Mouse (Mus musculus) neural tube, embryonic 13.5 days (tissue): ENCODE measurements around the gene Vmn2r31. TPM values are rescaled to one million over a fixed set of nuclear protein-coding genes. Genes with fewer than 3 reads are reported as not detected.
"Not testable (repeated sequence)": the region's sequence is repeated elsewhere in the genome, so short reads cannot be mapped to it uniquely, and the experiment has no call there.

ENCODE experiments used
- ATAC-seq: fragments of 200-750 bp; cut with Nextera tagmentation; 2 replicates; pipeline ENCODE4 v1.8.0; 2017; ENCODE audit warnings: low read depth, mild to moderate bottlenecking, moderate TSS enrichment, moderate library complexity
- H3K27ac ChIP-seq: fragments of 300-500 bp; sonication (generic); replicated peaks from 2 replicates; pipeline ENCODE4 v1.5.1; 2015; ENCODE audit warnings: moderate library complexity, mild to moderate bottlenecking, inconsistent platforms
- H3K27me3 ChIP-seq: fragments of 300-500 bp; sonication (generic); 2 replicates; pipeline ENCODE4 v1.6.1; 2015; ENCODE audit warnings: mild to moderate bottlenecking, inconsistent platforms
- H3K36me3 ChIP-seq: fragments of 300-500 bp; sonication (generic); 2 replicates; pipeline ENCODE4 v1.6.1; 2015; ENCODE audit warnings: mild to moderate bottlenecking, inconsistent platforms
- H3K4me1 ChIP-seq: fragments of 300-500 bp; sonication (generic); replicated peaks from 2 replicates; pipeline ENCODE4 v1.6.1; 2015; ENCODE audit warnings: inconsistent platforms
- H3K4me2 ChIP-seq: fragments of 300-500 bp; sonication (generic); 2 replicates; pipeline ENCODE4 v1.6.1; 2015; ENCODE audit warnings: inconsistent platforms, mild to moderate bottlenecking, moderate library complexity
- H3K4me3 ChIP-seq: fragments of 300-500 bp; sonication (generic); 2 replicates; pipeline ENCODE4 v1.5.1; 2015; ENCODE audit warnings: mild to moderate bottlenecking, inconsistent platforms
- H3K9ac ChIP-seq: fragments of 300-500 bp; sonication (generic); 2 replicates; pipeline ENCODE4 v1.6.1; 2015; ENCODE audit warnings: moderate library complexity, mild to moderate bottlenecking, inconsistent platforms
- H3K9me3 ChIP-seq: fragments of 300-500 bp; sonication (generic); 2 replicates; pipeline ENCODE4 v1.6.1; 2016; ENCODE audit warnings: inconsistent platforms
- WGBS: fragments of 180-500 bp; shearing (Covaris S2); methylation state at CpG from one replicate; pipeline ENCODE4 v1.1.7; 2015; 5-methylcytosine and 5-hydroxymethylcytosine counted together
- polyA plus RNA-seq: library from polyadenylated mRNA; unstranded; fragments of >200 nt; fragmentation: Nextera tagmentation; extraction: Ambion mirVana; gene quantifications from 2 replicates; pipeline ENCODE4 v1.2.1, GENCODE M21; 2015

Gene Vmn2r31
- polyA plus RNA-seq, result not detected in 2 replicates

DNA sequence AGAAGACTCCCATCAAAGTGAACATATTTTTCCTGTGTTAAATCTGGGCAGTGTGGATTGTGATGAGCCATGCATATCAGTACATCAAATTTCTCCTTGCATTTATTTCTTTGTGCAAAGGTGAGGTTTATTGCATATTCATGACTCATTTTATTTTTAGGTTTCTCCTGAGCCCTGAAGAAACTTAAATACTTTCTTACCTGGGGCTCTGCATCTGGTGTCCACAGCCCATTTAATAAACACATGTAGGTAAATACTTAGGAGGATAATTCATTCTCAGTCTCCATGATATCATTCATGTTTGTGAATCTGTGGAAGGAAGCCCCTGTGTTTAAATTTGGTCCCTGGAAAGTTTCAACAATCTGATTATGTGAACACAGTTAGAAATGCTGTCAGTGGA, at the start of gene Vmn2r31:
Vmn2r31 (minus strand) TSS at position 101 of the 400 bp plus-strand sequence.
- H3K4me3 ChIP-seq, H3K9me3 ChIP-seq, H3K36me3 ChIP-seq, H3K9ac ChIP-seq, H3K27me3 ChIP-seq, H3K27ac ChIP-seq, H3K4me2 ChIP-seq, ATAC-seq, H3K4me1 ChIP-seq: not testable (repeated sequence)

DNA sequence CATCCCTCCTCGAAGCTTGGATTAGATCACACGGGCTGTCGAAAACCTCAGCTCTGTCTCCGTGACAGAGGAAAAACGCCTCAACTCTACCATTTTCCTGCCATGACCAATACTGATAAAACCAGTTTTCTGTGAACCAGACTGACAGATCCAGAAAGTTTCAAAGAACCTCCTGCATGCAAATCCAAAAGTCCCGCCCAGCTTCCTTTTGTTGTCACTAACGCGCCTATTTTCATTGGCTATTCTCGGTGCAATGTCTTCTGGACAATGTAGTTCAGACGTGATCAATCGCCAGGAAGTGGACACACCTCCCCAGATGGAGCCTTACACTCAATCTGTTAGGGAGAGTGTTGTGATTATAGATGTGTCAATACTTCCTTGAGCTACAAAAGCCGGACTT, 25.1 kb downstream of the Vmn2r31 start, which contains the start of gene Gm45783:
Gm45783 (minus strand) TSS at position 143 of the 400 bp plus-strand sequence.
- H3K9me3 ChIP-seq, H3K9ac ChIP-seq, H3K27ac ChIP-seq, H3K4me2 ChIP-seq, H3K4me1 ChIP-seq, H3K36me3 ChIP-seq, ATAC-seq, H3K4me3 ChIP-seq, H3K27me3 ChIP-seq: not testable (repeated sequence)
- 59% methylated on average over 12 of the region's 12 CpGs for WGBS

DNA sequence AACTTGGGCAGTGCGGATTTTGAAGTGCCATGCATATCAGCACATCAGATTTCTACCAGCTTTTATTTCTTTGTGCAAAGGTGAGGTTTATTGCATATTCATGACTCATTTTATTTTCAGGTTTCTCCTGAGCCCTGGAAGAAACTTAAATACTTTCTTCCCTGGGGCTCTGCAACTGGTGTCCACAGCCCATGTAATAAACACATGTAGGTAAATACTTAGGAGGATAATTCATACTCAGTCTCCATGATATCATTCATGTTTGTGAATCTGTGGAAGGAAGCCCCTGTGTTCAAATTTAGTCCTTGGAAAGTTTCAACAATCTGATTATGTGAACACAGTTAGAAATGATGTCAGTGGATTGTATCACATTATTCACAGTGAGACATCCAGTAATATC, 62.0 kb downstream of the Vmn2r31 start, which contains the start of gene Vmn2r30:
Vmn2r30 (minus strand) TSS at position 101 of the 400 bp plus-strand sequence.
- H3K36me3 ChIP-seq, H3K9me3 ChIP-seq, H3K27me3 ChIP-seq, H3K4me1 ChIP-seq, H3K9ac ChIP-seq, H3K27ac ChIP-seq, H3K4me2 ChIP-seq, H3K4me3 ChIP-seq, ATAC-seq: not testable (repeated sequence)
- WGBS, result no CpG with 5 or more reads among the region's 1 CpGs

Other genes with a start within 250 kb of the Vmn2r31 start
- 2.9 and 3.2 TPM in 2 replicates for gene Zfp418, start 228.4 kb downstream of the Vmn2r31 start, polyA plus RNA-seq
- gene Zfp772, start 189.7 kb downstream of the Vmn2r31 start, polyA plus RNA-seq, result 8.7 and 9.2 TPM in 2 replicates
- gene Vmn2r29, start 152.4 kb downstream of the Vmn2r31 start, polyA plus RNA-seq, result 0.88 and 1.2 TPM in 2 replicates
- gene Gm45844, start 121.4 kb downstream of the Vmn2r31 start, polyA plus RNA-seq, result 3.0 and 6.0 TPM in 2 replicates
- 147 and 148 TPM in 2 replicates for gene Clcn4, start 98.9 kb downstream of the Vmn2r31 start, polyA plus RNA-seq
- 0.06 TPM in 1 of 2 replicates, not detected in the other for gene Vmn2r30, start 62.1 kb downstream of the Vmn2r31 start, polyA plus RNA-seq
- not detected in 2 replicates for gene Gm45783, start 25.1 kb downstream of the Vmn2r31 start, polyA plus RNA-seq
- gene Vmn2r32, start 80.3 kb upstream of the Vmn2r31 start, polyA plus RNA-seq, result not detected in 2 replicates
- gene Vmn2r33, start 167.1 kb upstream of the Vmn2r31 start, polyA plus RNA-seq, result not detected in 2 replicates